Mouse (Mus musculus) heart, embryonic 11.5 days (tissue): ENCODE data around the gene Fcer1g. TPM values are rescaled to one million over a fixed set of nuclear protein-coding genes. Genes with fewer than 3 reads are reported as not detected.

Experiments used
- ATAC-seq: fragments of 200-750 bp; cut with Nextera tagmentation; replicated peaks from 2 replicates; pipeline ENCODE4 v1.8.0; 2017; ENCODE audit warnings: moderate library complexity; ENCODE audit not compliant: insufficient number of reproducible peaks, low FRiP score, low TSS enrichment
- H3K27ac ChIP-seq: fragments of 300-500 bp; sonication (generic); 2 replicates; pipeline ENCODE4 v1.5.1; 2014; ENCODE audit warnings: mild to moderate bottlenecking, low read depth, low read length
- H3K27me3 ChIP-seq: fragments of 300-500 bp; sonication (generic); 2 replicates; pipeline ENCODE4 v1.6.1; 2014; ENCODE audit warnings: mild to moderate bottlenecking, low read length, mixed read lengths; ENCODE audit not compliant: control insufficient read depth, insufficient read depth
- H3K36me3 ChIP-seq: fragments of 300-500 bp; sonication (generic); 2 replicates; pipeline ENCODE4 v1.6.1; 2014; ENCODE audit warnings: mild to moderate bottlenecking, low read length, moderate library complexity, mixed read lengths; ENCODE audit not compliant: control insufficient read depth, insufficient read depth
- H3K4me1 ChIP-seq: fragments of 300-500 bp; sonication (generic); 2 replicates; pipeline ENCODE4 v1.6.1; 2014; ENCODE audit warnings: low read length; ENCODE audit not compliant: control insufficient read depth, insufficient read depth
- H3K4me2 ChIP-seq: fragments of 300-500 bp; sonication (generic); 2 replicates; pipeline ENCODE4 v1.6.1; 2014; ENCODE audit warnings: mild to moderate bottlenecking, moderate library complexity
- H3K4me3 ChIP-seq: fragments of 300-500 bp; sonication (generic); 2 replicates; pipeline ENCODE4 v1.5.1; 2014; ENCODE audit warnings: low read depth, low read length
- H3K9ac ChIP-seq: fragments of 300-500 bp; sonication (generic); 2 replicates; pipeline ENCODE4 v1.6.1; 2014; ENCODE audit warnings: mild to moderate bottlenecking, low read depth, low read length, moderate library complexity
- H3K9me3 ChIP-seq: fragments of 300-500 bp; sonication (generic); replicated peaks from 2 replicates; pipeline ENCODE4 v1.6.1; 2016; ENCODE audit warnings: low read length; ENCODE audit not compliant: control insufficient read depth
- WGBS: fragments of 180-500 bp; shearing (Covaris S2); extraction: QIAGEN DNeasy Blood & Tissue Kit; methylation state at CpG from one replicate; pipeline ENCODE4 v1.1.7; 2014; ENCODE audit not compliant: insufficient replicate concordance; 5-methylcytosine and 5-hydroxymethylcytosine counted together
- polyA plus RNA-seq: library from polyadenylated mRNA; unstranded; fragments of >200 nt; fragmentation: Nextera tagmentation; extraction: Ambion mirVana; gene quantifications from 2 replicates; pipeline ENCODE4 v1.2.1, GENCODE M21; 2014

Gene Fcer1g
- polyA plus RNA-seq, 1 experiment from 2014 or later: 18.4 TPM

DNA sequence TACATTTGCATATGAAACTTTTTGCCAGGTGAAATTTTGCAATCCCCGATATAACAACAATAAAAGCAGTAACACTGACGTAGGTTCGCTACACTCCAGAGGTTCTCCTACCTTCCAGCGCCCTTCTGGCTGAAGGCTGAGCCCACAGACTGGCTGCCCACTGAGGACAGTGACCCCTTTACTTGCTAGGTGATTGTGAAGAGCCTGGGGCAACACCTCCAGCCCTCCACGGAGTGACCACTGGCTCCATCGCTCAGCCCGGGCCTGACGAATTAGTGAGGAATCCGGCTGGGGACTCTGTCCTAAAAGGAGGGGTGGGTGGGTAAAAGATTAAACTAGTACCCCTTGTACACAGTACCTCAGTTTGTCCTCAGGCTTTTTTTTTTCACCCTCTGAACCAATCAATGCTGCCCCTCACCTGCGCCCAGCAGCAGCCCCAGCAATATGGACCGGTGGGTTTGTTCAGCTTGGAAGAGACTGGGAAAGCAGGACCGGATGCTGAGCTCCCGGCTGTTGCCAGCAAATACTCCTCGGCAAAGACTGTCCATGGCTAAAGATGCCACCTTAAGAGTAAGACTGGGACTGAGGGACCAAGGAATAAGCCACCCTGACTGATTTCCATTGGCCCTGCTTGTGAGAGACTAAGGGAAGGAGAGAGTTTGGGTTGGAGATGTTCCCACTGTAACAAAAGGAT, 45.0 kb upstream of the Fcer1g start:
- H3K4me1 ChIP-seq: peaks cover 6% of the 10 kb centered on the region; the same call in 1 of the 2 replicates
- no peaks in the 10 kb centered on the region for H3K27me3 ChIP-seq
- ATAC-seq: no peak
- peak overlapping the region; percentile 54 for H3K4me3 ChIP-seq
- peaks cover 26% of the 10 kb centered on the region for H3K36me3 ChIP-seq
- H3K4me2 ChIP-seq: peak overlapping the region; percentile 83
- H3K27ac ChIP-seq: no peak overlapping the region
- H3K9me3 ChIP-seq: no peaks in the 10 kb centered on the region
- peak overlapping the region; percentile 66; the same call in 1 of the 2 replicates for H3K9ac ChIP-seq
- 82% methylated on average over 14 of the region's 14 CpGs for WGBS

DNA sequence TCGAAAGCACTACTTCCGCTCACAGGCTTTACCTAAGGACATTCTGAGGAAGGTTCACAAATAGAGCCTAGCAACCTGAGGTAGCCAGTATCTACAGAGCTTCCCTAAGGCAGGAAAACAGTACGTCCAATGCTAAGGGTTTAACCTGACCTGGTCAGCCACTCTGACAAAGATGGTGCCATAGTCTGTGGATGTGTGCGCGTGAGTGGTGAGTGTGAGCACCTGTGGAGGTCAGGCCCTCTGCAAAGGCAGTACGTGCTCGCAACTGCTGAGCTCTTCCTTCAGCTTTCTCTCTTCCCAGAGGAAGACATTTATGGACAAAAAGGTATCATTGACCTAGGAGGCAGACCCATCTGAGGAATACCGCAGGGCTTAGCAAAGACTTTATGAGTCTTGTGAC, 44.3 kb upstream of the Fcer1g start:
- H3K9me3 ChIP-seq: no peaks in the 10 kb centered on the region
- H3K36me3 ChIP-seq: peaks cover 29% of the 10 kb centered on the region
- H3K27me3 ChIP-seq: no peaks in the 10 kb centered on the region
- 92% methylated on average over 8 of the region's 8 CpGs for WGBS
- H3K4me2 ChIP-seq: no peak overlapping the region; the same call in 1 of the 2 replicates
- no peak overlapping the region for H3K4me3 ChIP-seq
- H3K27ac ChIP-seq: no peak overlapping the region
- no peak overlapping the region for H3K9ac ChIP-seq
- peaks cover 6% of the 10 kb centered on the region; the same call in 1 of the 2 replicates for H3K4me1 ChIP-seq
- ATAC-seq: no peak

DNA sequence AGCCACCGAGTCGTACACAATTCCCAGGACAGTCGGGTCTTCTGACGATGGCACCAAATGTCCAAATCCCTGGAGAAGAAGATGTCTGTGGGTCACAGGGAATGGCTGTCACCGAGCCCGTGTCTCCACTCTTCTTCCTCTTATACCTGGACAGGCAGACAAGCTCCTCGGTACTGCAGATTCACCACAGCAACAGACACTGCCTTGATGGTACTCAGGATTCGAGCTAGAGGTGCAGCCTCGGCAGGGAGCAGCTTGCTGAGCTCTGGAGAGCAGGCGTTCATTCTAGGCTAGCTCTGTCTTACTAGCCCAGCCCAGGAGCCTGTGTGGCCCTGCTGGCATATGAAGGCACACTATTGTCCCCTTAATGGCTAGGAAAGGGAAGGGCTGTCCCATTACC, 43.6 kb upstream of the Fcer1g start:
- H3K36me3 ChIP-seq: peaks cover 33% of the 10 kb centered on the region
- peaks cover 6% of the 10 kb centered on the region; the same call in 1 of the 2 replicates for H3K4me1 ChIP-seq
- no peak overlapping the region for H3K4me2 ChIP-seq
- no peaks in the 10 kb centered on the region for H3K27me3 ChIP-seq
- ATAC-seq: no peak
- H3K4me3 ChIP-seq: no peak overlapping the region
- H3K9me3 ChIP-seq: no peaks in the 10 kb centered on the region
- no peak overlapping the region for H3K27ac ChIP-seq
- 92% methylated on average over 10 of the region's 10 CpGs for WGBS
- H3K9ac ChIP-seq: no peak overlapping the region

DNA sequence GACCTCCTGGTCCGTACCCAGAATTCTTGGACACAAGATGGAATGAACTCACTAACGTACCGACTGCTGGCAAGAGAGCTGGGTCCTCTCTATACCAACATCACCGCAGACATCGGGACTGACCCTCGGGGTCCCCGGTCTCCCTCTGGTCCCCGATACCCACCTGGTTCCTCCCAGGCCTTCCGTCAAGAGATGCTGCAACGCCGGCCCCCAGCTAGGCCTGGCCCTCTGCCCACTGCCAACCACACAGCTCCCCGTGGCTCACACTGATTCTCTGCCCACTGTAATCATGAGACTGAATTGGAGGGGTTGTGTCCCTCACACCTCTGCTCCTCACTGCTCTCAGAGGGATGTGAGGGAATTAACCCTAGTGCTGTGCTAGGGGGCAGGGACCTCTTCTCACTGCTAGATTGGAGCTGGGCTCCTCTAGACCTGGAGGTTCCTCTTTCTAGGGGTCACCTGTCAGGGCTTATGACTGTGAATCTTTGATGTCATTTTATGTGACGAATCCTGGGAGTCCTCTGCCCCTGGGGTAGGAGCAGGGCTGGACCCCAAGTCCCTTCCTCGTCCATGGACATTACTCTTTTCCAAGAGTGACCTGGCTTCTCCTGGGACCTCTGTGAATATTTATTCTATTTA, 42.1 kb upstream of the Fcer1g start:
- WGBS: 91% methylated on average over 14 of the region's 14 CpGs
- peaks cover 9% of the 10 kb centered on the region for H3K4me1 ChIP-seq
- peaks cover 32% of the 10 kb centered on the region for H3K36me3 ChIP-seq
- H3K4me2 ChIP-seq: no peak overlapping the region
- no peaks in the 10 kb centered on the region for H3K27me3 ChIP-seq
- H3K9me3 ChIP-seq: no peaks in the 10 kb centered on the region
- H3K27ac ChIP-seq: no peak overlapping the region
- ATAC-seq: no peak
- no peak overlapping the region for H3K4me3 ChIP-seq
- no peak overlapping the region for H3K9ac ChIP-seq

DNA sequence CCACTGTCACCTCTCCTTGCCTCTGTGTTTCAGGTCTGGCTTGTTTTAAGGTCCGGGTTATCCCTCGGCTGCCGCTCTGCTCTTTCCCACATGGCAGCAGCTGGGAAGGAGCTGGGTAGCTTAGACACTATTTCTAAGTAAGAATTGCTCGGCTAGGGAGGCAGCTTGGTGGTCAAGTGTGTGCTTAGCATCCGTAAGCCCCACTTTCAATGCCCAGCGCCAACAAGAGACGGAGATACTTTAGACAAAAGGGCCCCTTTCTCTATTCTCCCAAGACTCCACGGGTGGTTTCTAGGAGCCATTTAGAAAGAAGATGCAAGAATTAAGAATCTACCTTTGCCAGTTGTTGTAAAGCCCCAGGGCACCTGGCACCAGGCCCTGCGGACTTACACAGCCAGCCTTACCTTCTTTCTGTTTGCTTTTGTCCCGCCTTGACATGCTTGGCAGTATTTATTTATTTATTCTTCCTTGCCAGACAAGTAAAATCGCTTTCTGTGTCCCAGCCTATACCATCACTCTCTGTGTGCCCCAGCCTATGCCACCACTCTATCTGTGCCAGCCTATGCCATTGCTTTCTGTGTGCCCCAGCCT, 41.1 kb upstream of the Fcer1g start:
- H3K27me3 ChIP-seq: no peaks in the 10 kb centered on the region
- H3K27ac ChIP-seq: no peak overlapping the region
- H3K4me2 ChIP-seq: no peak overlapping the region
- 89% methylated on average over 11 of the region's 11 CpGs for WGBS
- H3K36me3 ChIP-seq: peaks cover 32% of the 10 kb centered on the region
- H3K4me3 ChIP-seq: no peak overlapping the region
- peaks cover 11% of the 10 kb centered on the region for H3K4me1 ChIP-seq
- H3K9me3 ChIP-seq: no peaks in the 10 kb centered on the region
- ATAC-seq: no peak
- H3K9ac ChIP-seq: no peak overlapping the region

DNA sequence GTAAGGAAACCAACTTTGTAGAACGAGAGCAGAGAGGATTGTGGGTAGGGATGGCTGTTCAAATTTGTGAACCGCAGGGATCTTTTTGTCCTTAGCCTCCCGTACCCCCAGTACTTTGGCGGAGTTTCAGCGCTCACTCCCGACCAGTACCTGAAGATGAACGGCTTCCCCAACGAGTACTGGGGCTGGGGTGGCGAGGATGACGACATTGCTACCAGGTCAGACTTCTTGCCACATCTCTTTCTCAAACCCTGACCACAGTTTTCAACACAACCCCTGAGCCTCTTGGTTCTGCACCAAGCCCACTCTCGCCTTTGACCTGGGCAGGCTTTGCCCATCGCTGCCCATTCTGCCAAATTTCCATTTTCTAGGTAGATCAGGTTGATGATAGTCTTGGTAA, 40.0 kb upstream of the Fcer1g start:
- H3K27ac ChIP-seq: no peak overlapping the region
- H3K27me3 ChIP-seq: no peaks in the 10 kb centered on the region
- H3K4me2 ChIP-seq: no peak overlapping the region
- no peak for ATAC-seq
- H3K9me3 ChIP-seq: no peaks in the 10 kb centered on the region
- no peak overlapping the region for H3K9ac ChIP-seq
- no peak overlapping the region for H3K4me3 ChIP-seq
- H3K4me1 ChIP-seq: peaks cover 11% of the 10 kb centered on the region
- peaks cover 32% of the 10 kb centered on the region for H3K36me3 ChIP-seq
- WGBS: 91% methylated on average over 12 of the region's 12 CpGs

DNA sequence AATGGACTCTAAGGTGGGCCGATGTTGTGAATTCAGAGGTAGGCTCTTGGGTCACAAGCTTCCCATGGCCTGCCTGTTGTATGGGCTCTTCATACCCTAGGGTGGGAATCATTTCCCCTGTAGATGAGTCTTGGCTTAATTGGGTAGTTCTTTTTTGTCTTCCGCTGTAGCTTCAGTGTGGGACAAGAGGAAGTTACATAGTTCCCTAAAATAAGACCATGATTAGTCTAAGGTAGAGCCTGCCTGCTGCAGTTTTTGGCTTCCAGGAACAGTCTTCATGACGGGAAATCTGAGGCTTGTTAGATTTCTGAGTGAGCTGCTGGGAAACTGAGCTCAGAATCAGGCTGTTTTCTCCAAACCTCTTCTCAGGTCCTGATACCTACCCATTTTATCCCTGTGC, 37.9 kb upstream of the Fcer1g start:
- WGBS: 93% methylated on average over 3 of the region's 3 CpGs
- H3K9ac ChIP-seq: no peak overlapping the region
- no peaks in the 10 kb centered on the region for H3K27me3 ChIP-seq
- H3K27ac ChIP-seq: no peak overlapping the region
- peaks cover 11% of the 10 kb centered on the region for H3K4me1 ChIP-seq
- peak overlapping the region; percentile 83 for H3K4me2 ChIP-seq
- H3K9me3 ChIP-seq: no peaks in the 10 kb centered on the region
- peak overlapping the region; percentile 10; the same call in 1 of the 2 replicates for H3K4me3 ChIP-seq
- peaks cover 27% of the 10 kb centered on the region for H3K36me3 ChIP-seq
- ATAC-seq: no peak

DNA sequence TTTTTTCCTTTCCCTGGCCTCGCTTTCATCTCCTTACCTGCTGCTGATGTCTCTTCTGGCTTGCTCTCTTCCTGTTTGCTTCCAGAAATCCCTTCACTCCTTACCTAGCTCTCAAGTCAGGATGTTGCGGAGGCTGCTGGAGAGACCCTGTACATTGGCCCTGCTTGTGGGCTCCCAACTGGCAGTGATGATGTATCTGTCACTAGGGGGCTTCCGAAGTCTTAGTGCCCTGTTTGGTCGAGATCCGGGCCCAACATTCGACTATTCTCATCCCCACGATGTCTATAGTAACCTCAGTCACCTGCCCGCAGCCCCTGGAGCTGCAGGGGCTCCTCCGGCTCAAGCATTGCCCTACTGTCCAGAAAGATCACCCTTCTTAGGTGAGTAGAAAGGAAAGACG, 37.5 kb upstream of the Fcer1g start:
- Histone ChIP-seq H3K4me2 (peak overlapping the region; percentile 83), H3K27me3 (no peaks in the 10 kb centered on the region), H3K4me3 (peak overlapping the region; percentile 10), H3K9ac (no peak overlapping the region), H3K9me3 (no peaks in the 10 kb centered on the region), H3K36me3 (peaks cover 27% of the 10 kb centered on the region), H3K27ac (no peak overlapping the region), H3K4me1 (peaks cover 11% of the 10 kb centered on the region)
- WGBS: 69% methylated on average over 10 of the region's 10 CpGs
- ATAC-seq: no peak
